8 mouse cellular contexts compared by ENCODE assay signal in genomic region chr15:89195690-89196312, GRCm38 (mm10). TPM values are rescaled to one million over a fixed set of nuclear protein-coding genes. Genes with fewer than 3 reads are reported as not detected.
A peak's percentile ranks its signal among the peaks of the same experiment; 100 is the strongest.
DNase-seq lines count a peak whose midpoint lies in the region; ATAC-seq and TF ChIP-seq lines count a peak whose summit lies in the region.

No protein-coding gene starts in this region.

- peak overlapping the region; percentile 76 for H3K4me3 ChIP-seq in embryonic facial prominence, embryonic 12.5 days
- peak overlapping the region; percentile 84 for H3K4me3 ChIP-seq in heart, adult 2 months

- no peaks in the 10 kb centered on the region for H3K9me3 ChIP-seq in embryonic facial prominence, embryonic 12.5 days

- no peak for TF ChIP-seq CTCF in heart, adult 2 months (IDR thresholded peaks at IDR 0.05)

- H3K27ac ChIP-seq in embryonic facial prominence, embryonic 12.5 days: peak overlapping the region; percentile 97
- H3K27ac ChIP-seq in heart, adult 2 months: peak overlapping the region; percentile 100

- WGBS in embryonic facial prominence, embryonic 12.5 days: under 1% methylated on average over 25 of the region's 25 CpGs
- under 1% methylated on average over 25 of the region's 25 CpGs for WGBS in heart, adult 2 months

- H3K4me1 ChIP-seq in embryonic facial prominence, embryonic 12.5 days: peaks cover 13% of the 10 kb centered on the region
- H3K4me1 ChIP-seq in heart, adult 2 months (ENCODE audit: control insufficient read depth, insufficient read depth, low read length): peaks cover 6% of the 10 kb centered on the region

- DNase-seq in 3T3-L1 (ENCODE audit: low read depth, low spot score) (peak; percentile 88), liver (peak; percentile 95)
- DNase-seq in adrenal gland, postnatal 25 days: peak; percentile 94
- peak; percentile 93 to 94 for DNase-seq in heart, adult 2 months
- peak; percentile 92 to 94 for DNase-seq in kidney, adult 8-10 months
- peak; percentile 91 to 93 for DNase-seq in spleen, postnatal 4 days (ENCODE audit: low spot score in 2 of 2)

- intact Hi-C loops in heart, adult 2 months (cut with DNase I): loop anchor here (1.0 to 2.0 kb wide), 4 partner anchors 16 to 67 kb away; partner anchors contain the start of genes Hdac10, Plxnb2 and Ppp6r2

- TF ChIP-seq EP300 in heart, adult 2 months (IDR thresholded peaks at IDR 0.05; ENCODE audit: insufficient read depth, low read depth, low read length): no peak

- peak overlapping the region; percentile 78 for H3K9ac ChIP-seq in embryonic facial prominence, embryonic 12.5 days
- peak overlapping the region; percentile 98 for H3K9ac ChIP-seq in heart, adult 2 months (ENCODE audit: low read depth, low read length)

- no peaks in the 10 kb centered on the region for H3K36me3 ChIP-seq in embryonic facial prominence, embryonic 12.5 days
- H3K36me3 ChIP-seq in heart, adult 2 months (ENCODE audit: control insufficient read depth, insufficient read depth, low read length): no peaks in the 10 kb centered on the region

- no peaks in the 10 kb centered on the region for H3K27me3 ChIP-seq in embryonic facial prominence, embryonic 12.5 days
- H3K27me3 ChIP-seq in heart, adult 2 months (ENCODE audit: control insufficient read depth, insufficient read depth, low read length): no peaks in the 10 kb centered on the region

- H3K79me2 ChIP-seq in heart, adult 2 months (replicated peaks; ENCODE audit: control insufficient read depth, insufficient read depth, low read length): no peaks in the 10 kb centered on the region

- peak overlapping the region; percentile 64 for H3K4me2 ChIP-seq in embryonic facial prominence, embryonic 12.5 days (replicated peaks)

- TF ChIP-seq POLR2A in heart, adult 2 months (IDR thresholded peaks at IDR 0.05; ENCODE audit: insufficient read depth, low read depth, low read length): peak; percentile 95

- peak; percentile 93 for ATAC-seq in embryonic facial prominence, embryonic 12.5 days (ENCODE audit: insufficient number of reproducible peaks, insufficient read depth, low FRiP score, low TSS enrichment)
- ATAC-seq in monocyte, adult 5-6 weeks (replicated peaks; ENCODE audit: insufficient number of reproducible peaks, low FRiP score, low TSS enrichment, poor library complexity, severe bottlenecking): peak; percentile 79

RNA-seq across cellular contexts. Expression of gene Dennd6b, which starts 0.5 kb away (rescaled TPM):
- 5.7 and 9.1 TPM in 2 replicates for total RNA-seq in adrenal gland, postnatal 25 days (2021)
- 30.2 and 30.3 TPM in 2 replicates for polyA plus RNA-seq in embryonic facial prominence, embryonic 12.5 days (2016; fragmentation: Nextera tagmentation; extraction: Ambion mirVana)
- total RNA-seq in heart, adult 2 months (2021): 1 to 10 TPM; 8.4 to 9.1 TPM
- polyA plus RNA-seq in heart, adult 2 months (2012; rRNA removed): 24.0 and 27.7 TPM in 2 replicates
- total RNA-seq in monocyte, adult 5-6 weeks (2017): 2.1 to 3.1 TPM (median 2.7 TPM) in 3 replicates

RNA-seq across cellular contexts. Expression of gene Plxnb2, which starts 15.2 kb away (rescaled TPM):
- total RNA-seq in adrenal gland, postnatal 25 days (2021): 121 and 144 TPM in 2 replicates
- 169 and 182 TPM in 2 replicates for polyA plus RNA-seq in embryonic facial prominence, embryonic 12.5 days (2016; fragmentation: Nextera tagmentation; extraction: Ambion mirVana)
- total RNA-seq in heart, adult 2 months (2021): 10 to 100 TPM; 75.7 to 93.5 TPM
- 92.3 and 121 TPM in 2 replicates for polyA plus RNA-seq in heart, adult 2 months (2012; rRNA removed)
- 145 to 153 TPM (median 153 TPM) in 3 replicates for total RNA-seq in monocyte, adult 5-6 weeks (2017)

RNA-seq across cellular contexts. Expression of gene Ppp6r2, which starts 15.6 kb away (rescaled TPM):
- total RNA-seq in adrenal gland, postnatal 25 days (2021): 43.3 and 45.8 TPM in 2 replicates
- polyA plus RNA-seq in embryonic facial prominence, embryonic 12.5 days (2016; fragmentation: Nextera tagmentation; extraction: Ambion mirVana): 38.9 and 41.9 TPM in 2 replicates
- total RNA-seq in heart, adult 2 months (2021): 10 to 100 TPM; 66.7 to 79.0 TPM
- polyA plus RNA-seq in heart, adult 2 months (2012; rRNA removed): 73.2 and 107 TPM in 2 replicates
- total RNA-seq in monocyte, adult 5-6 weeks (2017): 16.8 to 32.5 TPM (median 19.4 TPM) in 3 replicates

RNA-seq across cellular contexts. Expression of gene Mapk11, which starts 46.4 kb away (rescaled TPM):
- 4.1 and 6.1 TPM in 2 replicates for total RNA-seq in adrenal gland, postnatal 25 days (2021)
- 14.0 and 16.4 TPM in 2 replicates for polyA plus RNA-seq in embryonic facial prominence, embryonic 12.5 days (2016; fragmentation: Nextera tagmentation; extraction: Ambion mirVana)
- total RNA-seq in heart, adult 2 months (2021): 1 to 10 TPM; 1.9 to 2.0 TPM
- 4.7 and 5.2 TPM in 2 replicates for polyA plus RNA-seq in heart, adult 2 months (2012; rRNA removed)
- 4.5 to 6.6 TPM (median 4.6 TPM) in 3 replicates for total RNA-seq in monocyte, adult 5-6 weeks (2017)

RNA-seq across cellular contexts. Expression of gene Mapk12, which starts 55.3 kb away (rescaled TPM):
- 8.1 and 11.3 TPM in 2 replicates for total RNA-seq in adrenal gland, postnatal 25 days (2021)
- polyA plus RNA-seq in embryonic facial prominence, embryonic 12.5 days (2016; fragmentation: Nextera tagmentation; extraction: Ambion mirVana): 7.5 and 7.6 TPM in 2 replicates
- total RNA-seq in heart, adult 2 months (2021): 10 to 100 TPM; 20.7 to 21.1 TPM
- 30.5 and 43.2 TPM in 2 replicates for polyA plus RNA-seq in heart, adult 2 months (2012; rRNA removed)
- total RNA-seq in monocyte, adult 5-6 weeks (2017): 0.39 to 5.8 TPM (median 3.7 TPM) in 3 replicates

Comparison
In these comparisons a context has a peak if more than half of its experiments do, and no peak if none do; other contexts are left out.
1. Peak in every context shown above with its lines: DNase-seq, ATAC-seq, H3K4me3 ChIP-seq and H3K27ac ChIP-seq.